Mouse (Mus musculus) ES-E14 (cell line): ENCODE measurements around the gene Kcnk16.

Experiments used
- CHD2 ChIP-seq: IDR thresholded peaks from 2 replicates; pipeline ENCODE4 v1.6.1; 2014; ENCODE audit warnings: mild to moderate bottlenecking, low read depth, low read length, inconsistent platforms
- HCFC1 ChIP-seq: IDR thresholded peaks from 2 replicates; pipeline ENCODE4 v1.6.1; 2012; ENCODE audit warnings: low read length, inconsistent platforms, borderline replicate concordance; ENCODE audit not compliant: insufficient read depth
- MAFK ChIP-seq: IDR thresholded peaks from 2 replicates; pipeline ENCODE4 v1.6.1; 2014; ENCODE audit warnings: mild to moderate bottlenecking, low read depth, low read length, inconsistent platforms; ENCODE audit not compliant: insufficient read depth
- ZC3H11A ChIP-seq: IDR thresholded peaks from 2 replicates; pipeline ENCODE4 v1.6.1; 2012; ENCODE audit warnings: low read depth, mild to moderate bottlenecking, inconsistent platforms, low read length, borderline replicate concordance
- ZNF384 ChIP-seq: IDR thresholded peaks from 2 replicates; pipeline ENCODE4 v1.6.1; 2012; ENCODE audit warnings: low read depth, low read length, inconsistent platforms

- TF ChIP-seq ZNF384 (no peak), CHD2 (no peak), ZC3H11A (no peak), MAFK (no peak), HCFC1 (no peak)
These were observed 18.5 kb downstream of the Kcnk16 start for GRCm38 (mm10) chr14:20250237-20251171.
